Mouse (Mus musculus) heart, adult 2 months (tissue): ENCODE measurements at regions not wholly inside any gene's neighbourhood (a gene's known extent, or its start where the extent isn't known, plus 50 kb on each side); places are given as distances from the start of the nearest gene placed in this dataset.

Source experiments
- CTCF ChIP-seq: fragments of 200-600 bp; IDR thresholded peaks from 2 replicates; pipeline ENCODE4 v1.8.1; 2022; ENCODE audit warnings: antibody characterized with exemption, mild to moderate bottlenecking, moderate library complexity
- POLR2A ChIP-seq: fragments of 200-500 bp; IDR thresholded peaks from 2 replicates; pipeline ENCODE4 v1.6.1; 2011; ENCODE audit warnings: mild to moderate bottlenecking, low read depth, low read length, control low read depth; ENCODE audit not compliant: insufficient read depth

DNA sequence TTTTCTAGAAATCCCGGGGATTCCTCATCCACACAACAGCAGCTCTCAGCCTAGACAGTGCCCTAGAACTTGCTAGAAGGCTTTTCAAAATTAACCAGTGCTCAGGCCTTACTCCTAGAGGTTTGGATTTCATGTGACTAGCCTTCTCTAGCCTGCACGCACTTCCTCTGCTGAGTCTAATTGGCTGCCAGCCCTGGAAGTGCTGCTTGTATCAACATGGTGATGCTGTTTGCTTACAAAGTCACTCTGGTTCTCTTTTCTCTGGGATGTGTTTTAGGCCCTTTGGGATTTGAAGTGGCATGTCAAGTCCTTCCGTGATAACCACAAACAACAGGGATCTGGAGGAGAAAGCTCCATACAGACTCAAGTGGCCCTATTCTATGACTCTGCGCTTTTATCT is 391.9 kb downstream of the Sfmbt2 start:
- no peak for TF ChIP-seq POLR2A
- no peak for TF ChIP-seq CTCF
